Mouse (Mus musculus): ENCODE results near the gene Tanc1.
A peak's percentile ranks its signal among the peaks of the same experiment; 100 is the strongest.

Tanc1 gene

DNA sequence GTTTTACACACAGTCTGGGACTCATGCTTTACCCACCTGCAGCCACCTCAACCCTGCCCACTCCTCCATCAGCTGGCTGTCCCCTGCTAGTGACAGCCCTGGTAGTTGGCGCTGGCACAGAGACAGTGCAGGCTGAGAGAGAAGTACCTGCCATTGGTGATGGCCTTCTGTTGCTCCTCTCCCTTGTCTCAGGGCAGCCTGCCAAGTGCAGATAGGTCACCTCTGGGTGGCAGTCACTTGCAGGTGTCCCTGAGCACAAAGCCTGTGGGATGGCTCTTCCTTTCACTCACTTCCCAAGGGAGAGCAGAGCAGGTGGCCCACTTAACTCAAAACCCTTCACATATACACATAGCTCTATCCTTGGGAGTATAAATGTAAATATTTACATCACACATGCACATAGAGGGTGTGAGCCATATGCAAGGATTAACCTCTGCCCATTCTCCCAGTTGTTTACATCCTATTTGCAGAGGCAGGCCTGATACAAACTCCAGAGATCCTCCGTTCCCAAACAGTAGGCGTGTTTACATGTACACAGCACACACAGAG lies 106.0 kb downstream of the Tanc1 start:
- DNase-seq (ENCODE audit: low read depth, low spot score) = no peak

- DNase-seq (ENCODE audit: low read depth, low spot score) = no peak
These were observed 107.0 kb downstream of the Tanc1 start for GRCm38 (mm10) chr2:59718601-59719416.

GRCm38 (mm10) chr2:59719831-59720230 lies 108.0 kb downstream of the Tanc1 start:
- DNase-seq (ENCODE audit: low read depth, low spot score) = no peak

DNA sequence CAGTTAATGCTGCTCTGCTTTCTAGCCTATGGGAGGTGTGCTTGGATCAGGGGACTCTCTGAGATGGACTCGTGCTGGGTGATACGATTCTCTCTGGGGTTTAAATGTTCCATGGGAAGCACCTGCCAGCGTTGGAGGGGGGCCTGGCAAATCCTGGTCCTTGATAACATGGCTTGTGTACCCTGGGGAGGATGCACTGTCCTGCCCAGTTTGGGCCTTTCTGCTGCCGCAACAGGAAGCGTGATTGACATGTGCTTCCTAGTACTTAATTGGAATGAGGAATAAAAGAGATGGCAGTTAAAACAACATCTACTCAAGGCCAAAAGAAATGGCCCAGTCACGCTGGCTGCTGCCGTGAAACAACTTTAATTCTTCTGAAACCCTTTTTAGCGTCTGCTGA lies 109.3 kb downstream of the Tanc1 start:
- no peak for DNase-seq (ENCODE audit: low read depth, low spot score)

GRCm38 (mm10) chr2:59721758-59722157 lies 109.9 kb downstream of the Tanc1 start:
- no peak for DNase-seq (ENCODE audit: low read depth, low spot score)

- DNase-seq (ENCODE audit: low read depth, low spot score) = no peak
These were observed 111.5 kb downstream of the Tanc1 start for GRCm38 (mm10) chr2:59723311-59723710.

DNA sequence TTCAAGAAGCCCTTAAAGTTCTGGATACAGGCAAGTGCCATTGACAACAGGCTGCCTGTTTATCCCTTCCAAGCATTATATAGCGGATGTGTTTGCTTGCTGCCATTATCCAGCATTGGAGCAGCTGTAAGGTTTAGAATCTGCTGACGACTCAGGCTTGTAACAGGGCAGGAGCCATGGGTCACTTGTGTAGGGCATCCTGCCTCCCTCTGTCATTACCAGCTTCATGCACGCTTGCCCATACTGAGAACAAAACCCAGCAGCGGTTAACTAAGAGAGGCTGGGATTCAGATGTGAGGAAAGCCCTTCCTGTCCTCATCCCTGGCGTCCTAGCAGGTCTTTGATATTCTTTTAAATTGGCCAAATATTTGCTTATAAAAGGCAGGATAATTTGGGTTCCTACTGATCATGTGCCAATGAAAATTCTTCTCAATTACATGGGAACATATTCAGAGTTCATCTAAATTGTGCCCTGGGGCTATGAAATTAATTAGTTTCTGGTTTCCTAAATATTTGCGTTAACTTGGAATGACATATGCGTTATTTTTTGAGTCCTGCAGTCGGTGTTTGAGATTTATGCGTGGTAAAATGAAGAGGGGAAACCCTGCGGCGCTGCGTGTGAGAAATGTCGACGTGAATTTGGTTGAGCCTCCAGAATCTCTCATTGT lies 113.8 kb downstream of the Tanc1 start:
- no peak for DNase-seq (ENCODE audit: low read depth, low spot score)

GRCm38 (mm10) chr2:59731831-59732230 lies 120.0 kb downstream of the Tanc1 start:
- DNase-seq (ENCODE audit: low read depth, low spot score) = no peak

DNA sequence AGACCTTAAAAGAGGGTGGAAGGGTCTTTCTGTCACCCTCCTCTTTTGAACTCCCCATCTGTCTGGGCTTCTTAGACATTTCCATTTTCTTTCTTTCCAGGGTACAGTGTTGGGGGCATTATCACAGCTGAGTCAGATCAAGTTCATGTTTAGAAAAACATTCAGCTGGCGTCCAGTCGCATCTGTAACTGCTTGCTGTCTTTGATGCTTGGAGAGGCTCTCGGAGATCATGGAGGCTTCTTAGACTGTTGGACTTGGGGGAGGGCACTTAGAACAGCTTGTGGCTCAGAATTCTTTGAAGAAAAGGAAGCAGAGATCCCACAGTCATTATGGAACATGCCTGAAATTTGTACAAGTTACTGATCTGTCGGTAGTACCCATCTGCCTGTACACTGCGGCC lies 121.6 kb downstream of the Tanc1 start:
- DNase-seq (ENCODE audit: low read depth, low spot score) = no peak

GRCm38 (mm10) chr2:59736401-59736898 lies 124.6 kb downstream of the Tanc1 start:
- no peak for DNase-seq (ENCODE audit: low read depth, low spot score)

DNA sequence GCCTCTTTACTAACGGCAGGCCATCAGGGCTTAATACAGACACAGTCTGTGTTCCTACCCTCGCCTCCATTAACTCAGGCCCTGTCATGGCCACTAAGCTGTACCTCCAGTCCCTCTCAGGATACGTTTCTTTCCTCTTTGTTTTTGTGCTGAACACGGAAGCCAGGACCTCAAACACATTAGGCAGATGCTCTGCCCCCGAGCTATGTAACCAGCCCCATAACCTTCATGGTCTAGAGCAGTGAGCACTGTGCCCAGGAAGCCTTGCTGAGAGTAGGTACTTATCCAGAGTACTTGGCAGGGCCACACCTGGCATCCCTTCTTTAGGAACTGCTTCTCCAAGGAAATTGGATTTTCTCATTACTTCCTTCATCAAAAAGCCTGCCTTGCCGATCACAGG lies 125.5 kb downstream of the Tanc1 start:
- DNase-seq (ENCODE audit: low read depth, low spot score) = no peak

DNA sequence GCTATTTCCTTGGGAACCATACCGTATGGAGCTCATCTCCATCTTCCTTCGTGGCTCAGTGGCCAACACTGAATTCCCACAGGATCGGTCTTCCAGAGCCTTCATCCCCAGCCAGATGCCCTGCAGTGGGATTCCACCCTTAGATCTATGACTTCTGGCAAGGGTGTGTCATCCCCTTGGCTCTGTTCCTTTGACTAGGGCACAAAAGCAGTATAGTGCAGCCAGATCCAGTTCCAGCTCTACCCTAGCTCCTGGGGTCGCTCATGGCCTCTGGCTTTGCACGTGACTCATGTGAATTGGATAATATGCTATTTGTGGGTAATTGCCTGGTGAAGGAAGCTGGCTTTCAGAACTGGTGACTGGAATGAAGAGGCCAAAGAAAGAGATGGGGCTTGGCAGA lies 126.5 kb downstream of the Tanc1 start:
- no peak for DNase-seq (ENCODE audit: low read depth, low spot score)

DNA sequence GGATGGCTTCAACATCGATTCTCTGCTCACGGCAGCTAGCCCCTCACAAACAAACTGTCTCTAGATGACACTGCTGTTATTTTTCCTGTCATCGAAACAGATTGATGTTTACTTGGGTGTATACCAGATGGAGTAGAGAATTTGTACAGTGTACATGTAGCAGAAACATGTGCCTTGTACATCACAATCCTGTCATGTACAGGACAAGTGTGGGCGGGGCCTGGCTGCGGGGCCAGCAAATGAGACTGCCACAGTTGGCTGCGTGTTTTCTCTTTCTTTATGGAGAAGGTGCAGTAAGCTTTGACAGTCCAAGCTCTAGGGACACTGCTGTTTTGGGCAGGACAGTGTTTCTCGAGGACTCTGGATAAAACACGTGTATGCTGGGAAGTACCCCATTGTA lies 127.2 kb downstream of the Tanc1 start:
- no peak for DNase-seq (ENCODE audit: low read depth, low spot score)

- no peak for DNase-seq (ENCODE audit: low read depth, low spot score)
These were observed 130.8 kb downstream of the Tanc1 start for GRCm38 (mm10) chr2:59742500-59743116.

GRCm38 (mm10) chr2:59745428-59745827 lies 133.6 kb downstream of the Tanc1 start:
- peak; percentile 61 for DNase-seq (ENCODE audit: low read depth, low spot score)

GRCm38 (mm10) chr2:59746070-59746469 lies 134.2 kb downstream of the Tanc1 start:
- DNase-seq (ENCODE audit: low read depth, low spot score) = no peak

GRCm38 (mm10) chr2:59747757-59748156 lies 135.9 kb downstream of the Tanc1 start:
- DNase-seq (ENCODE audit: low read depth, low spot score) = no peak

DNA sequence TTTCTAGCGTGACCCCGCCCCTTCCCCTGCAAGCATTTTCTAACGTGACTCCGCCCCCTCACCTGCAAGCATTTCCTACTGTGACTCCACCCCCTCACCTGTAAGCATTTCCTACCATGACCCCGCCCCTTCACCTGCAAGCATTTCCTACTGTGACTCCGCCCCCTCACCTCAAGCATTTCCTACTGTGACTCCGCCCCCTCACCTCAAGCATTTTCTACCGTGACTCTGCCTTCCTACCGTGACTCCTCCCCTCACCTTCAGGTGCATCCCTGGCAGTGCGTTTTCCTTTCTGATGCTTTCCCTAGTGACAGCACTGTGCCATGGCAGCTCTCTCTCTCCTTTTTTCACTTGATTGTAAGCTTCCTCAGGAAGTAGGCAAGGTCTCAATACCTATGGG lies 137.5 kb downstream of the Tanc1 start:
- DNase-seq (ENCODE audit: low read depth, low spot score) = no peak

GRCm38 (mm10) chr2:59751172-59751571 lies 139.3 kb downstream of the Tanc1 start:
- DNase-seq (ENCODE audit: low read depth, low spot score) = no peak

DNA sequence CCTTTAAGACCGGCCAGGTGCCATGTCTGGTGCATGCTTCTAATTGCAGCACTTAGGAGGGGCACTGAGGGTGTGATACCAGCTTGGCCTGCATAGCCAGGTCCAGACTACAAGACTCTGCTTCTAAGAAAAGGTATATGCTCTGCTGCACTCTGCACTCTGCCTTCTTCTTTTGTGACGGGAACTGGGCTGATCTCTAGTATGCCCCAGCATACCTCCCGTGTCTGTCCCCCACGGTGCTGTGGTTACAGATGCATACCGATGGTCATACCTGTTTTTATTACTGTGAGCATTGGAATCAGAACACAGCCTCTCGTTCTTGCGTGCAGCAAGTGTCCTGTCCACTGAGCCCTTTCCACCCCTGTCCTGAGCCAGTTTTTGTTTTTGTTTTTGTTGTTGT lies 140.3 kb downstream of the Tanc1 start:
- no peak for DNase-seq (ENCODE audit: low read depth, low spot score)

GRCm38 (mm10) chr2:59752766-59753165 lies 140.9 kb downstream of the Tanc1 start:
- no peak for DNase-seq (ENCODE audit: low read depth, low spot score)

DNA sequence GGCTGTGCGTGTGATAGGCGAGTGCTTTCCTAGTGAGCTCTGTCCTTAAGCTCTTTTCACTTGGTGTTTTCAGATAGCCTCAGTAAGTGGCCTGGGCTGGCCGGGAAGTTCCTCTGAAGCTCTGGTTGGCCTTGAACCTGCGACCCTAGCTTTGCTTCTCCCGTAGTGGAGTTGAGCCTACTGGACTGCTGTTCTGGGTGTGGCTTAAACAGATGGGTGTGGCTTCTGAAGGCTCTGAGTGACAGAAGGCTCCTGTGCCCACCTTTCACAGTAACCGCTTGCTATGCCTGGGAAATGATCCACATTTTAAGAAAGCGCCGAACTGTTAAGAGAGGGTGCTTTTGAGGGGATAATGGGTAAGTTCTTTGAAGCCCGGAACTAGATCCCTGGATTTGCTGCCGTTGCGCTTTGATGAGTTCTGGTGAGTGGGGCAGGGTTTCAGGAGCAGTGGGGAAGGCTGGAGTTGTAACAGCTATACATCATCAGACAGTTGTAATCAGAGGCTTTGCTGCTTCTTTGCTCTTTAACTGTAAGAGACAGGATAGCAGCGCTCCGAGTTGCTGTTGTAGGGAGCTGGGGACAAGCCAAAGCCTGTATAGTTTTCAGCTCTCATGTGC lies 144.4 kb downstream of the Tanc1 start:
- DNase-seq (ENCODE audit: low read depth, low spot score) = no peak

Measured in embryo, embryonic 11.5 days (tissue).